Mouse (Mus musculus) B cell, adult 2 months (primary cell): ENCODE measurements at regions not wholly inside any gene's neighbourhood (a gene's known extent, or its start where the extent isn't known, plus 50 kb on each side); places are given as distances from the start of the nearest gene placed in this dataset.

Experiments used
- DNase-seq, 2 experiments: peaks; one replicate each; pipeline ENCODE4 v3.0.0; 2022

DNA sequence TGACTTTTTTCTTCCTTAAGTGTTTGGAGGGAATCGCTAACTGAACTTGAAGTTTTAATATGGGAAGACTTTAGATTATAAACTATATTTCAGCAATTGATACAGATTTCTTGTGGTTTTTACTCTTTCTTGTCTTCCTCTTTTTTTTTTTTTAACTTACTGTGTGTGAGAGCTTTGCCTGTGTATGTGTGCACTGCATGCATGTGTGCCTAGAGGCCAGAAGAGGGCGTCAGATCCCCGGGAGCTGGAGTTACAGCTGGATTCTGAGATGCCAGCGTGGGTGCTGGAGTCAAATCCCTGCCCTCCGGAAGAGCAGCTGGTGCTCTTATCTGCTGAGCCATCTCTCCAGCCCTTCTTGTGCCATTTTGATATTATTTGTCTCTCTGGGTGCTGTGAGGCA is 129.6 kb downstream of the Trim33 start:
- no peak for DNase-seq

DNA sequence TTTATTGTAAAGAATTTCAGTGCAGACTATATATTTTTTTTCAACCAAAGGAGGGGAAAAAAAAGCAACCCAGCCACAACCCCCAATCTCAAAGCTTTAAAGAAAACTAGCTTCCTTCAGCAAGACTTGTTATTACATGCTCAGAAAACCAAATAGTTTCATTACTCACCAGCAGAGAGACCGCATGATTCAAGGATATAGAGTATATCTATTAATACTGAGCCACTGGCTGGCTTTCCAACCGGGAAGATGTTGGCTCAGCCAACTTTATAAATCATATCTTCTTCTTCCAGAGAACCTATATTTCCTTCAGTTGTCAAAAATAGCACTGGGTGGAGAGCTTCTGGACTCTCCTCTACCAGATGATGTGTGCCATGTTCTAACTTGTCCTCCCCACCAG is 133.2 kb downstream of the Trim33 start:
- DNase-seq: no peak

DNA sequence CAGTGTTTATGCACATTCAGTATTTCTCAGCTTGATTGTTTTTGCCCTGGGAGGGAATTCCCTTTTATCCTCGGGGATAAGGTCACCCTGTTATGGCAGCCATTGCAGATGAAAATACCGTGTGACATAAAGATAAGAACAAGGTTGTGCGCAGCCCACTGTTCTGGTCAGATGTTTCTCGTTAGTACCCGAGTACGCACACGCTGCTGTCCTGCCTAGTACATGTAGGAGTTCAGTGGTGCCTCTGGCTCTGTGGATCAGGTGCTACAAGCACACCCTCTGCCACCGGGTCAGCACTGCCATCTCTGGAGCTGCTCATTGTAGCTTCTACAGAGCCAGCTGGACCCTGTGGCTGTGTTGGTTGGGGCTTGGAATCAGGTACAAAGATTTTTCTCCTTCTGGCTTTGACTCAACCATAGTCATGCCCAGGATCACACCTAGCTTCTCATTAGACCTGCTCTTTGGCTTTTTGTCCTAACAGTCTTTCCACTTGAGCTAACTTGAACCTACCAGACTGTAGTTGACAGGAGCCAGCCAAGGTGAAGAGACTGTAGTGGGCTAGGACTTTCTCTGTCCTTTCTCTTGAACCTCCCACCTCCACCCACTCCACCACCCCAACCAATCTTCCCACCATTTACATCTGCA is 136.1 kb downstream of the Trim33 start:
- no peak for DNase-seq

DNA sequence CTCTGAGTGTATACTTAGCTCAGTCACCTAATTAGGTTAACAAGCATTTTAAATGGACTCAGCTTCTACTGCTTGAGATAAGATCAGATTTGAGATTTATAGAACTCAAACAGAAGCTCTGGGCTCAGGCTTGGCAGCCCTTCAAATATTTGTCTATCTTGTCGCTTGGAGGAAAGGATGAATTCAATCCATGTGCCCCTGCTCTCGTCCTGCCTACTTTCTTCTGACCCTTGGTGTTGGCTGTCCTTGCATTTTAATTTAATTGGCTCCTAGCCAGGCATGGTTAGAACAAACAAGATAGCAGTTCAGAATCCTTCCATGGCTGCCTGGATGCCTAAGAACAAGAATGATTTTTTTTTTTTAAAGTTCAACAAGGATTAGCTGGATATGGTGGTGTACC is 137.2 kb downstream of the Trim33 start:
- DNase-seq: no peak

DNA sequence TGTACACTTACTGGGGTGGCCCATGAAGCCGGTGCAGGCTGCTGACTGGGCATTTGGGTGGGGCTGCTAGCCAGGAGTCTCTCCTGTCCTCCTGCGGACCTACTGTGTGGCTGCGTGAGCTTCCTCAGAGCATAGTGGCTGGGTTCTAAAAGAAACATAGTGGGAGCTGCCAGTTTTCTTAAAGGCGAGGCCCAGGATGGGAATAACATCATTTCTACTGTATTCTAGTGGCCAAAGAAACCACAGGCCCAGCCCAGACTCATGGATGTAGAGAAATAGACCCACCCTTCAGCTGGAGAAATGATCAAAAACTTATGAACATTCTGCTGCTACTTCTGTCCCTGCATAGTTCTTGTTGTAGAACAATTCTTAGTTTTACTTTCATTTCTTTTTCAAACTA is 138.7 kb downstream of the Trim33 start:
- no peak for DNase-seq

DNA sequence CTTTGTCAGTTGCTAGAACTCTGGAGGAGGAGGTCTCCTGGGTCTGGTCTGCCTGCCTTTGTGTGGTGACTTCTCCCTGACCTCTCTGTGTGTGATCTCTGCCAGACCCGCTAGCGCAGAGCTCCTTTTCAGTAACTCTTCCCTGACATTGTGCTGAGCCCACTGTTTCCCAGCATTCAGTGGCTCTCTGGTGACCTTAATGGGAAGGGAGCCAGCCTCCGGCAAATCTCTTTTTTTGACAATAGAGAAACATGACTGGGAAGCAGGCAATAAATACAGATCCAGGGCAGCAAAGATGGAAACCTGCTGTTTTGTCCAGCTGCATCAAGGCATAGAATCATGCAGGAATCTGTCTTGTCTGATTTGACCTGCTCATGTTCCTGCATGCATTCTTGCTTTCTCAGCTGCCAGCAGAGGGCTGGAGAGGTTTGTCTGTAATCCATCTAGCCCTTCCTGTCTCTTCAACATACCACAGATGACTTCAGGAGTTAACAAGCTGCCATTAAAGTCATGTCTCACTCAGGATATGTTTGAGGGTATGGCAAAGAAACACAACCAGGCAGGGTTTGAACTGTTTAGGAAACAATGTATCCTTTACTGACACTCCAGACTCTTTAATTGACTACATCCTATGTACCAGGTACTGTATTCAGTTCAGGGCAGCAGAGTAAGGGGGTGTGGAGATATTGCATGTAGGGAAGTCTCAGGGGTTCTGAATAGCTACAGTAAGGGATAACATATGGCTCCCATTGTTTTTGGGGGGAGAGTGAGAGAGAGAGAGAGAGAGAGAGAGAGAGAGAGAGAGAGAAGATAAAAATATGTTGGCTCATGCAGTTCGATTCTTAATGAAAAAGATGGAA is 140.9 kb downstream of the Trim33 start:
- DNase-seq: no peak

DNA sequence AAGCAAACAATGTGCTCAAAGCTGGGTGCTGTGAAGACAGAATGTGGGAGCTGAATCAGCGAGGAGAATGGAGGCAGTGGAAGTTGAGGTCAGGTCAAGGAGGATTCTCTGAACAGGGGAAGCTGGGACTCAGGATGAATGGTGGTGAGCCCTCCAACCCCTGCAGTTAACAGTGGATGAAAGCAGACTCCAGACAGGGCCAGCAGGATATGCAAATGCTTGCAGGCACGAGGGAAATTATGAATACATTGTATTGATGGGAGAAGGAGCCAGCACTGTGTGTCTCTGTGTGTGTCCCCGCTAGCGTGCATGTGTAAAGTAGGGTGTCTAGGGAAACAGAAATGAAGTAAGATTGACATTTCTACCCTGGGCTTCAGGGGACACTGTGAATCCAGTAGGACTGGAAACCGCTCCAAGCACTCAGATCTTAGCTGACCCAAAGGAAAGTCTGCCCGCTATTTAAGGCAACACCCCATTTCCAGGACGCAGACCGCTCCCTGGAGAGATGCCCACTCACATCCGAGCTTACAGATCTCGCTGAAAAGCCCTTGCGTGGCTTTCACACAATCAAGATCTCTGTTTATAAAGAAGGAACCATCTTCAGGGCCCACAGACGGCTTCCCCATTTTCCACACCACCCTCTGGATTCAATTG is 141.7 kb downstream of the Trim33 start:
- no peak for DNase-seq

DNA sequence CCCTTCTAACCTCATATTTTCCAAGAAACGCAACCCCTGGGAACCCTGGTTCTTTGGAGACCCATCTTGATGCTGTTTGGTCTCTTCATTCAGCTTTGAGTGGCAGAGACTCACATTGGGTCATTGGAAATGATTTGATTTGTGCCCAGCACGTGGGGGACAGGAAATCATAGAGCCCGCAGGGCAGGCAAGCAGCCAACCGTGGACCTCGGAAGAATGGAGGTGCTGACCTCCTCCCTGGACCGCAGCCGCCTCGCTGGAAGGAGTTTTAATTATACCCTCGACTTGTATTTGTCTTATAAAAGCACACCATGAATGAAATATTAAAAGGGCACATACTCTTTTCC is 142.2 kb downstream of the Trim33 start:
- DNase-seq: no peak

DNA sequence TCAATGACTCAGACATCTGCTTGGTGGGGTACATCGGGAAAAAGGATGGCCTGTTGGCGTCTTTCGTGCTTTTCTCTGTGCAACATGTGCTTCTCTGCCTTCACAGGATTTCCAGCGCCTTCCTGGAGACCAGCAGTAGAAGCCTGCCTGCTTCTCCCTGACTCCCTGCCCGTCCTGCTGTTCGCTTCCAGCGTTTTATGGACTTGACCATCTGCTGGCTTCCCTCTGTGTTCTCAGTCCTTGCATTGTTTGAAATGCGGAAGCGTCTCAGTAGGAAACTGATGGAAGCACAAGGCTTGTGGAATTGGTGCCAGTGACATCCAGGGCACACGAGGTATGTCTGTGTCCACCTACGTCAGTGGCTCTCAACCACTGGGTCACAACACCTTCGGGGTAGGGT is 143.7 kb downstream of the Trim33 start:
- no peak for DNase-seq

DNA sequence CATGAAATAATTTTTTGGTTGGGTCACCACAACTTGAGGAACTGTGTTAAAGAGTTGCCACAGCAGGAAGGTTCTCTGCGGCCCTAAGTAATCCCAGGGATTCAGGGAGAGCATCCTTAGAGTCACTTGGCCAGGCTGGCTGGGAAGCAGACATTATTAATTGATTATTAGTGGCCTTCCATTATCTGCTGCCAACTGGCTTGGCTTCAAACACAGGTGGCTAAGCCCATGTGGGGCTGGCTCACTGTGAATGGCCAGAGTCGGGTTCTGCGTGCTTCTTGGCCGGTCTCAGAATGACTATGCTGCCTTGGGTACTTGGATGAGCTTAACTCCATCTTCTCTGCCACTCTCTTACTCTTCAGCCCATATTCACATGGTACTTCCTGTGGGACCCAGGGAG is 144.2 kb downstream of the Trim33 start:
- DNase-seq: no peak

DNA sequence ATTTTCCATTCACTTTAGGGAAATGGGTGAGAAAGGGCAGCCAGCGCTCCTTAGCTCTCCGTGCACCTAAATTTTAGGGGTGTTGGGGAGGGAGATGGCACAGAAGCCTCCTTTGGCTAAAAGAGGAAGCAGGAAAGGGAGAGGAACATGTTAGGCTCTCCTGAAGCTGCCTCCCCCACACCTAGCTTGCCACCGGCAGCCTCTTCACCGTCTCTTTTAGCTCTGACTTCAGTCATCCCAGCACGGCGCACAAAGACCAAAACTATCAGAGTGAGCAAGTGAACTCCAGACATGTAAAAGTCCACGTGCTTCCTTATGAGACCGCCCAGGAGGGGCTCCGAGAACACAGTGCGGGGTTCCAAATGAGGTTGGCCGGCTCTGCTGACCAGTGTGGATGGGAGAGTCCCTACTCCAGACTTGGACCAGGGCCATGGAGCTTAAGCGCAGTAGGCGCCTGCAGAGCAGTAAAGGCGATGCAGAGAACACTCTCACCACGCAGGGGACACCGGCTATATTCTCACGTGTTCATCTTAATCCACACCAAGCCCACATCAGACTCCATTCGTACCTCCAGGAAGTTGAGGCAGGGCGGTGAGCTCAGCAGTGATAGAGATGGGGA is 146.8 kb downstream of the Trim33 start:
- no peak for DNase-seq

DNA sequence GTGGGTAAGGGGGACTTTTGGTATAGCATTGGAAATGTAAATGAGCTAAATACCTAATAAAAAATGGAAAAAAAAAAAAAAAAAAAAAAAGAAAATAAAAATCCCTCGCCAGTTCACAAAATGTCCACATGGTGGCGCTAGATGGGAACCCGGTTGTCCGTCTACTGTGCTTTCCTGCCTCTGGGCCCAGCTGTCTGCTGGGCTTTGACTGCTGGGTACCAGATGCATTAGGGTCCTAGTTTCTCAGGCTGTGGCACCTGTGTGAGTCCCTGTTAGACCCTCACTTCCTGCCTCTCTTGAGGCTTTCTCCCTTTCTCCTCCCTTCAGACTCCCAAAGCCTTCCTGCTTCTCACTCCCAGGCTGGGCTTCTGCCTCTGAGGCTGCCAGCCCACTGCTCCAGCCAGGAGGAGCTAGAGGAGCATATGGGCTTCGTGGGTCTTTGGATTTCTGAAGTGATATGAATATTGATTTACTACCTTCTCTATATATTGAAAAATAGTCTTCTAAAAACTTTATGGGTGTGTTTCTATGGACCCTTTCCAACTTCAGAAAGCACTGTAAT is 145.7 kb upstream of the Syt6 start:
- DNase-seq: peak; percentile 32 to 34

DNA sequence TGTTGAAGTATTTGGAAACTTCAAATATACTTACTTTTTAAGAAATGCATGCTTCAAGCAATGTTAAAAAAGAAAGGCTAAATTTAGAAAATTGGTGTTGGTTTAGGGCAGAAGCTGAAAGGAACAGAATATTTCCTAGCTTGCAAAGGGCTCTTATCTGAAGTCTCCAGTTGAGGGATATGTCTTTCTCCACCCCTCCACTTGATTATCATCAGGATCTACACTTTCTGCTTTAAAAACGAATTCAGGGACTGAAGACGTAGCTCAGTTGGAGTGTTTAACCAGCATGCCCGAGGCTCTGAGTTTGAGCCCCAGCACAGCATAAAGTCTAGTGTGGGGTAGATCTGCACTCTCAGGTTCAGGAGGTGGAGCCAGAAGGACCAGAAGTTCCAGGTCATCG is 144.9 kb upstream of the Syt6 start:
- DNase-seq: no peak

DNA sequence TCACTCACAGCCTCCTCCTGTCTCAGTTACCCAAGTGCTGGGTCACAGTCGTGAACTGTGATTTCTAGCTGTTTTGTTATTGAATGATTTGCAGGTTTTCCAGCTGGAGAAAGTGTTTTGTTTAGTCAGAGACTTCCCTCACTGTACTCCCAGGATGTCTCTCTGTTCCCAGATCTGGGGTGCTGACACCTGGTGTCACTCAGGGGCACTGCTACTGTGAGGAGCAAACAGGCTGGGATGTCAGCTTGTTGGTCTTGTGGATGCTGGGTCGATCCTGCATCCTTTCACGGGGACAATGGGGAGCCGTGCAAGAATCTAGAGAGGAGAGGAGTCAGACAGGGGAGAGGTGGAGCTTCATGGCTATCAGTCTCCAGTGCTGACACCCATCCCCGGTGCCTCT is 142.8 kb upstream of the Syt6 start:
- DNase-seq: no peak

DNA sequence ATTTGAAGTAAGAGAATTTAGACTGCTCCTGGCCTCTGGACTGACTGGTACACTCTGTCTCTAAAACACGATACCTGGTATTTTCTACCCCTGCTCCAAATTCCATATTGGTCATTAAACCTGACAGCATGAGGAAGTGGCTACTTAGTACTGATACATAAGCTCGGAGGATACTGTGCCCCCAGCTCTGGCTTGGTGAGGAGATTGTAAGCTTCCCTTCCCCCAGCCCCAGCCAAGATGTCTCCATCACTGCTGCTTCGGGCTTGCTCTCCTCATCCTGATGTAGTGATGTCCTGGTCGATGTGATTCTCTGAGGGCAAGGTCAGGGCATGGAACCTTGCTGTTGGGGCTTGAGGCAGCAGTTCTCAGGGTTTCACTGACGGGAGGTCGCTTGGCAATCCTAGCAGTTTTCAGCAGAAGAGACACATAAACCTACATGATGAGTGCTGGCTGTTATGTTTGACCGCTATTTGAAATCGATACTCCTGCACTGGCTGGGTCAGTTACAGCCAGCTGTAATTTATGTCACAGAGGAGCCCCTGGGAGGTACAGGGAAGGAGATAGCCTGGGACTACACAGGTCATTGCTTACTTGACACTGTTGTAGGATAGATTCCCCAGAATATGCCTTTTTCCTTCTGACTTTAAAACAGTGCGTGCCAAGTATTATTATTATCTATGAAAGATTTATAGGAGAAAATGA is 138.0 kb upstream of the Syt6 start:
- DNase-seq: no peak

DNA sequence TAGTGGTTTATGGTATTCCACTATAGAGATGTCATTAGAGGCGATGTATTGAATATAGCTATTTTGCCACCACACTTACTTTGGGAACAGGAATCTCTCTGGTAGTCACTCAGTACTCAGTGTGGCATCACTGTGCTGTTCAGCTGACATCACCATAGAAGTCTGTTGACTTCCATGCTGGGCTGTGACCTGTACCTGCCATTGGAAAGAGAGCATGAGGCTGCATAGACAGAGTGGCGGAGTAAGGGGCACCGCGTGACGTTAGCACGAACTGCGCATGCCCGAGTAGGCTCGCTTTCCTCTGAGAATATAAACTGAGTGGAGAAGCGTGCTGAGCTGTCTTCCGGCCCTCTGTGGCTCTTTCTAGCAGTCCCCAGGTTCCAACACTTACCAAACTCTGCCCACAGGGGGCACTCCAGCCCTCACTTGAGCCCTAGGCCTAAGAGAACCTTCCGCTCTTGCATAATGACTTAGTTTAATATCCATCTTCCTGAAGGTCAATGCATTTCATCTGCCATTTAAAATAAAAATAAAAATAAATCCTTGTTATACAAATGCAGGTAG is 136.2 kb upstream of the Syt6 start:
- peak; percentile 36 to 42 for DNase-seq

DNA sequence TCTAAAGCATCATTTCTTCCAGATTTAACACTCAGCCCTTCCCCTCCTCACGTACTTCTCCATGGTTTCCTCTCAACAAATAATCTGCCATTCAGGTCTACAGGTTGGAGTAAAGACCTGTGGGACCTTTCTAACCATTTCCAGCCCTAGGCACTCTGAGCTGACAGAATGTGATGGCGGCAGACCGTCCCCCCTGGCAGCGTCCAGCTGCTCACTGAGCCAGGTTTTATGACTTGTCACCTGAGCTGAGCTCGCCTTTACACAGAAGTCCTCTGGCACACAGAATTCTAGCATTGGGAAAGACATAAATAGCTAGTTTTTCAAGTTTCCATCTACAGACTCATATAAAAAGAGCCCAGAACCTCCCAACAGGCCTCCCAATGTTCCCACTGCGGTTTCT is 131.8 kb upstream of the Syt6 start:
- DNase-seq: no peak

DNA sequence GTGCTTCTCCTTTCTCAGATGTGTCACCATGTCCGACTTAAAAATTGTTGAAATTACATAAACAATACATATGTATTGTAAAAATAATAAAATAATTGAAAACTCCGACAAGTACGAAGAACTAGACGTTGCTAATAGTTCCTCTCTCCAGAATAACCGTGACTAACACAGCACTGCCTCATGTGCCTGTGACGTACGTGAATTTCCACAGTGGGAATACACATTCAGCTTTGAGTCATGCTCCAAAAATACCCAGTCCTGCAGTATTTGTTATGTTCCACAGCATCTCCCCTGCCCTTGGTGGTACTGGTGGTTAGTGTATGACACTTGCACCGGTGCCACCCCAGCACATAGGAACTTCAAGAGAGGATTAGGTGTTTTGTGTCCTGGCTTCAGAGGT is 129.2 kb upstream of the Syt6 start:
- DNase-seq: no peak

DNA sequence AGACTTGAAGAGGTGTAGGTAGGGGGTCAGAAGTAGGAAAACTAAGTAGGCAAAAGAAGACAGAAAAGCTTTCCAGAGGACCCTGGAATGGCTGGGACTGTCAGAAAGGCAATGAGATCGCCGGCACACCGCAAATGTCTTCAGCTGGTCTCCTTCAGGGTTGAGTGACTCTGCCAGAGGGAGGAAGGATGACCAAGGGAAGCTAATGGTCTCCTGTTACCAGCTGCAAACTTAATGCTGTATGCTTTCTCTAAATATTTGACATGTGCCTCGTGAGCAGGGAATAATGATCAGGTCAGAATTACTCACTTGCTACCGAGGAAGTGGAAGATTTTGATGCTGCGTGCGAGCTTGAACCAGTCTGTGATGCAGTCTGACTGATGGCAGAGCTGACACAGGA is 125.2 kb upstream of the Syt6 start:
- DNase-seq: no peak

DNA sequence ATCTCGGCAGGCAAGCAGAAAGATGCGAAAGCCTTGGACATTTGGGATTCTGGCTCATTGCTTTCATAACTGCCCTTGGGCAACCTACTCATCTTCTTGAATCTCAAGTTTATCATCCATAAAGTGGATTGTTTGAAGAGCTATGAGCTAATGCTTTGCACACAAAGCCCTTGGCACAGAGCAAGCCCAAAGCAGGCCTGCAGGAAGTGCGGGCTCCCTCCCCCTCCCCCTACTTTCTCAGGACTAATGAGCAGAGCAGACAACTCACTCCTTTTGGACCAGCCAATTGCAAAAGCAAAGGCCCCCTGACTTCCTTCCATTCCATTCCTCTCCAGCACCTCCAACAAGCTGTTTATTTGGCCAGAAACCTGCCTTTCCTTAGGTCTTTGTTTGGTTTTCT is 123.1 kb upstream of the Syt6 start:
- no peak for DNase-seq

DNA sequence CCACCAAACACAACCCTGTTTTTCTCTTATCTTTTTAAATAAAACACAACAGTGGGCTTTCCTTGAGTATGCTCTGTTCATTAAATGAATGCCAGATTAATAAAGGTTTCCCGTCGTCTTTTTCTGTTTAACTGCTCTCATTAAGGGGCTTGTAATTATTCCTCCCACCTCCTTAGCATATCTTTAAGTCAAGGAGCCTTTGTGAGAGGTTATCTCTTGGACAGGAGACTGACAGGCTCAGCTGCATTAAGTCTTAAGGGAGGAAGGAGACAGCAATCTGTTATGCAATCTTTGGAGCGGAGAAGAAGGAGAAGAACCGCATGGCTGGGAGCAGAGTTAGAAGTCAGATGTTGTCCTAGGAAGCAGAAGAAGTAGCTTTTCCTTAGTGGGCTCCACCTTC is 111.3 kb upstream of the Syt6 start:
- no peak for DNase-seq

DNA sequence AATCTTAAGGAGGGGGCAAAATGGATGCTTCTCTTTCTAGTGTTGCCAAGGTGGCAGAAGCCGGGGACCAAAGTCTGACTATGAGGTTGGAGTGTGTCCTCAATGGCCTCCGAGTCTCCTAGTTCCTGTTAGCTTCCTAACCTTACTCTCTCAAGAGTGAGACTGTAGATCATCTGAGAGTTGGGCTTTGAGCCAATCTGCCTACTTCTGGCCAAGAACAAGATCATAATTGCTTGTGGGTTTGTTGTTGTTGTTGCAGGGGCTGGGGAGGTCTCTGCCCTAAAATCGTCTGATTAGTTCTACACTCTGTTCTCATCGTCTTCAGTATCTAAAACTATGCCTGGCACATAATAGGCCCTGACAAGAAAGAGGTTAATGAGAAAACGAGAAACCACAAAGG is 110.8 kb upstream of the Syt6 start:
- DNase-seq: no peak

DNA sequence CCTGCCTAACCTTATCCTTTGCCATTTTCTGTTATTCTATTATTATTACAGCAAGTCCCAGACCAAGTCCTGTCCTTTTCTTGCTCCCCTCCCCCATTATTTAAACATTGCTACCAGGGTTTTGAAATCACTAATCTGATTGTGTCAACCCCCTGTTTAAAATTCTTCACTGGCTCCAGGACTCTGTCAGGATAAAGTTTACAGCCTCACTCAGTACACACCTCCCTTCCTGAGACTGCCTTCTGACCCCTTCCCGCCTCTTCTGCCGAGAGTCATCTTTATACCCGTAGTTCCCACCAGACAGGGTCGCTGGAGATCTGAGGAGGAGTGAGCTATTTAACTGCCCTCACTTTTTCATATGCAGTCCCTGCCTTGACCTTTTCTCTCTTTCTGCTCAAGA is 110.3 kb upstream of the Syt6 start:
- no peak for DNase-seq
